Mouse (Mus musculus): ENCODE data around the gene Map2. TPM values are rescaled to one million over a fixed set of nuclear protein-coding genes. Genes with fewer than 3 reads are reported as not detected.

Gene Map2
- total and polyA plus RNA-seq, 3 experiments, result not detected

GRCm38 (mm10) chr1:66206904-66207303 lies 31.8 kb downstream of the Map2 start:
- Histone ChIP-seq H3K9ac (ENCODE audit: control insufficient read depth, low read depth, low read length, poor library complexity, severe bottlenecking) (no peak overlapping the region), H3K79me2 (ENCODE audit: control insufficient read depth, insufficient read depth, low read length, poor library complexity) (no peaks in the 10 kb centered on the region), H3K36me3 (ENCODE audit: control insufficient read depth in 1 of 2, insufficient read depth in 2 of 2, low read length in 2 of 2) (no peaks in the 10 kb centered on the region), H3K4me1 (ENCODE audit: control insufficient read depth in 1 of 2, insufficient read depth in 2 of 2, low read length in 2 of 2) (no peaks in the 10 kb centered on the region), H3K27ac (ENCODE audit: control insufficient read depth, low read depth, low read length) (no peak overlapping the region), H3K27me3 (ENCODE audit: control insufficient read depth in 1 of 2, insufficient read depth in 2 of 2, low read length in 2 of 2) (no peaks in the 10 kb centered on the region), H3K9me3 (replicated peaks; ENCODE audit: insufficient read depth, low read length) (no peaks in the 10 kb centered on the region), H3K4me3 (ENCODE audit: control insufficient read depth in 1 of 2, insufficient read depth in 1 of 2, low read depth in 2 of 2, low read length in 2 of 2) (no peak overlapping the region)
- TF ChIP-seq MAZ (IDR thresholded peaks at IDR 0.05; ENCODE audit: low read depth, low read length), result no peak
- DNase-seq (ENCODE audit: low read depth, low spot score), result no peak

- Histone ChIP-seq H3K9me3 (replicated peaks; ENCODE audit: insufficient read depth, low read length) (no peaks in the 10 kb centered on the region), H3K79me2 (ENCODE audit: control insufficient read depth, insufficient read depth, low read length, poor library complexity) (no peaks in the 10 kb centered on the region), H3K4me3 (ENCODE audit: control insufficient read depth in 1 of 2, insufficient read depth in 1 of 2, low read depth in 2 of 2, low read length in 2 of 2) (no peak overlapping the region), H3K27me3 (ENCODE audit: control insufficient read depth in 1 of 2, insufficient read depth in 2 of 2, low read length in 2 of 2) (no peaks in the 10 kb centered on the region), H3K9ac (ENCODE audit: control insufficient read depth, low read depth, low read length, poor library complexity, severe bottlenecking) (no peak overlapping the region), H3K27ac (ENCODE audit: control insufficient read depth, low read depth, low read length) (no peak overlapping the region), H3K36me3 (ENCODE audit: control insufficient read depth in 1 of 2, insufficient read depth in 2 of 2, low read length in 2 of 2) (no peaks in the 10 kb centered on the region), H3K4me1 (ENCODE audit: control insufficient read depth in 1 of 2, insufficient read depth in 2 of 2, low read length in 2 of 2) (no peaks in the 10 kb centered on the region)
- no peak for TF ChIP-seq MYB (IDR thresholded peaks at IDR 0.05; ENCODE audit: low read depth, low read length)
- no peak for TF ChIP-seq MEF2A (IDR thresholded peaks at IDR 0.05; ENCODE audit: extremely low read depth, insufficient replicate concordance, low read depth, low read length, poor library complexity, severe bottlenecking)
- TF ChIP-seq MAZ (IDR thresholded peaks at IDR 0.05; ENCODE audit: low read depth, low read length), result no peak
- no peak for TF ChIP-seq TAL1 (IDR thresholded peaks at IDR 0.05; ENCODE audit: low read length)
- TF ChIP-seq POLR2AphosphoS5 (IDR thresholded peaks at IDR 0.05; ENCODE audit: borderline replicate concordance, low read depth, low read length), result no peak
- TF ChIP-seq RAD21 (IDR thresholded peaks at IDR 0.05; ENCODE audit: low read depth, low read length), result no peak
- no peak for DNase-seq (ENCODE audit: low read depth, low spot score)
Observed at GRCm38 (mm10) chr1:66211074-66211791, 36.2 kb downstream of the Map2 start.

GRCm38 (mm10) chr1:66221497-66221896 lies 46.4 kb downstream of the Map2 start:
- no peak overlapping the region for H3K9ac ChIP-seq (ENCODE audit: control insufficient read depth, low read depth, low read length, poor library complexity, severe bottlenecking)
- H3K79me2 ChIP-seq (ENCODE audit: control insufficient read depth, insufficient read depth, low read length, poor library complexity), result no peaks in the 10 kb centered on the region
- no peaks in the 10 kb centered on the region for H3K4me1 ChIP-seq (ENCODE audit: control insufficient read depth in 1 of 2, insufficient read depth in 2 of 2, low read length in 2 of 2)
- DNase-seq (ENCODE audit: low read depth, low spot score), result no peak
- H3K36me3 ChIP-seq (ENCODE audit: control insufficient read depth in 1 of 2, insufficient read depth in 2 of 2, low read length in 2 of 2), result no peaks in the 10 kb centered on the region
- TF ChIP-seq MYC (IDR thresholded peaks at IDR 0.05; ENCODE audit: low read depth, low read length) (no peak), HCFC1 (IDR thresholded peaks at IDR 0.05; ENCODE audit: low read depth, low read length) (no peak), RAD21 (IDR thresholded peaks at IDR 0.05; ENCODE audit: low read depth, low read length) (no peak), SMC3 (IDR thresholded peaks at IDR 0.05; ENCODE audit: low read depth, low read length) (no peak), JUND (IDR thresholded peaks at IDR 0.05; ENCODE audit: low read depth, low read length) (no peak), MEF2A (IDR thresholded peaks at IDR 0.05; ENCODE audit: extremely low read depth, insufficient replicate concordance, low read depth, low read length, poor library complexity, severe bottlenecking) (no peak), POLR2AphosphoS2 (IDR thresholded peaks at IDR 0.05; ENCODE audit: low read length) (no peak), NRF1 (IDR thresholded peaks at IDR 0.05; ENCODE audit: insufficient read depth, low read depth, low read length, poor library complexity, severe bottlenecking) (no peak), ZNF384 (IDR thresholded peaks at IDR 0.05; ENCODE audit: low read depth, low read length) (no peak), RCOR1 (IDR thresholded peaks at IDR 0.05; ENCODE audit: low read depth, low read length) (no peak), EP300 (IDR thresholded peaks at IDR 0.05; ENCODE audit: low read depth in 1 of 2, low read length in 2 of 2) (no peak), USF1 (IDR thresholded peaks at IDR 0.05; ENCODE audit: low read depth, low read length) (no peak), ZC3H11A (IDR thresholded peaks at IDR 0.05; ENCODE audit: low read depth, low read length) (no peak), TAL1 (IDR thresholded peaks at IDR 0.05; ENCODE audit: low read length) (no peak), ELF1 (IDR thresholded peaks at IDR 0.05; ENCODE audit: low read depth, low read length) (no peak), CTCF (IDR thresholded peaks at IDR 0.05 in 2 of 3, conservative IDR thresholded peaks at IDR 0.05 in 1 of 3; ENCODE audit: control insufficient read depth in 1 of 3, insufficient read depth in 1 of 3, low read depth in 2 of 3, low read length in 3 of 3, poor library complexity in 1 of 3, severe bottlenecking in 1 of 3) (no peak), MAX (IDR thresholded peaks at IDR 0.05; ENCODE audit: low read length) (no peak), GATA1 (IDR thresholded peaks at IDR 0.05; ENCODE audit: low read depth, low read length) (no peak)
- no peak overlapping the region for H3K4me3 ChIP-seq (ENCODE audit: control insufficient read depth in 1 of 2, insufficient read depth in 1 of 2, low read depth in 2 of 2, low read length in 2 of 2)
- no peak overlapping the region for H3K27ac ChIP-seq (ENCODE audit: control insufficient read depth, low read depth, low read length)
- H3K27me3 ChIP-seq (ENCODE audit: control insufficient read depth in 1 of 2, insufficient read depth in 2 of 2, low read length in 2 of 2), result no peaks in the 10 kb centered on the region
- no peaks in the 10 kb centered on the region for H3K9me3 ChIP-seq (replicated peaks; ENCODE audit: insufficient read depth, low read length)
